Mouse (Mus musculus): ENCODE measurements at regions not wholly inside any gene's neighbourhood (a gene's known extent, or its start where the extent isn't known, plus 50 kb on each side); places are given as distances from the start of the nearest gene placed in this dataset.
"Not testable (repeated sequence)": the region's sequence is repeated elsewhere in the genome, so short reads cannot be mapped to it uniquely, and the experiment has no call there.

DNA sequence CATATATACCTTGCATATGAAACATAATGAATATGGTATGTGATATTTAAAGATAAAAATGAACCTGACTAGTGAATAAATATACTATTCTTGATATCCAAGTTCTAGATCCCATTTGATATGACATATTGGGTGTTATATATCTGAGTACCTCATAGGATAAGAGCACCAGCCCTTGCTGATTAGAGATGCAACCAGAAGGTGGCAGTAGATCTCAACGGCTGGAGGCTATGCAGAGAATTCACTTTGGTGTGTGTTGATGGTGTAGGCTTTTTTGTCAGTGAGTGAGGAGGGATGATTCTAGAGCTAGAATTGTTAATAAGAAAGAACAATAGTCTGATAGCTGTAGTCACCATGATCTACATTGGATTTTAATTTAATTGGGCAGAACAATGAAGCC lies 418.3 kb upstream of the Olfr1507 start:
- not testable (repeated sequence) for TF ChIP-seq CTCF, POLR2A (IDR thresholded peaks at IDR 0.05; ENCODE audit: extremely low read depth, insufficient read depth, low read length)
